Mouse (Mus musculus): ENCODE data around the gene Mettl21a. TPM values are rescaled to one million over a fixed set of nuclear protein-coding genes. Genes with fewer than 3 reads are reported as not detected.

Gene Mettl21a
- polyA plus RNA-seq, 1 experiment from 2014 or later = 7.4 TPM

- H3K27ac ChIP-seq (ENCODE audit: low read depth) = no peak overlapping the region
- no peak for TF ChIP-seq CTCF (IDR thresholded peaks at IDR 0.05; ENCODE audit: low read depth)
- TF ChIP-seq EP300 (IDR thresholded peaks at IDR 0.05; ENCODE audit: low read depth) = no peak
- peak overlapping the region; percentile 85 for H3K4me2 ChIP-seq (ENCODE audit: low read depth, low read length)
- H3K4me1 ChIP-seq (ENCODE audit: insufficient read depth) = peaks cover 10% of the 10 kb centered on the region; the same call in 1 of the 2 replicates
- no peaks in the 10 kb centered on the region; the same call in 1 of the 2 replicates for H3K36me3 ChIP-seq (replicated peaks; ENCODE audit: insufficient read depth, low read length)
- peak overlapping the region; percentile 88; the same call in 1 of the 2 replicates for H3K9ac ChIP-seq (replicated peaks)
- H3K4me3 ChIP-seq (ENCODE audit: low read depth, low read length) = peak overlapping the region; percentile 89
- H3K27me3 ChIP-seq (ENCODE audit: insufficient read depth, low read length) = no peaks in the 10 kb centered on the region
- no peaks in the 10 kb centered on the region for H3K9me3 ChIP-seq (ENCODE audit: low read length)
- no peak for DNase-seq
- no peak for ATAC-seq
- WGBS (ENCODE audit: insufficient replicate concordance) = 75% methylated on average over 6 of the region's 6 CpGs
Measured at GRCm38 (mm10) chr1:64616076-64616475, 966 bp downstream of the Mettl21a start.

GRCm38 (mm10) chr1:64615531-64615991, 1.5 kb downstream of the Mettl21a start:
- Histone ChIP-seq H3K4me3 (ENCODE audit: low read depth, low read length) (no peak overlapping the region), H3K27ac (ENCODE audit: low read depth) (no peak overlapping the region), H3K9me3 (ENCODE audit: low read length) (no peaks in the 10 kb centered on the region), H3K4me2 (ENCODE audit: low read depth, low read length) (no peak overlapping the region), H3K36me3 (replicated peaks; ENCODE audit: insufficient read depth, low read length) (peaks cover 2% of the 10 kb centered on the region), H3K9ac (replicated peaks) (no peak overlapping the region), H3K27me3 (ENCODE audit: insufficient read depth, low read length) (no peaks in the 10 kb centered on the region), H3K4me1 (ENCODE audit: insufficient read depth) (peaks cover 10% of the 10 kb centered on the region; the same call in 1 of the 2 replicates)
- DNase-seq (no peak), ATAC-seq (no peak)
- TF ChIP-seq EP300 (IDR thresholded peaks at IDR 0.05; ENCODE audit: low read depth) (no peak), CTCF (IDR thresholded peaks at IDR 0.05; ENCODE audit: low read depth) (no peak)
- 88% methylated on average over 11 of the region's 11 CpGs for WGBS (ENCODE audit: insufficient replicate concordance)

DNA sequence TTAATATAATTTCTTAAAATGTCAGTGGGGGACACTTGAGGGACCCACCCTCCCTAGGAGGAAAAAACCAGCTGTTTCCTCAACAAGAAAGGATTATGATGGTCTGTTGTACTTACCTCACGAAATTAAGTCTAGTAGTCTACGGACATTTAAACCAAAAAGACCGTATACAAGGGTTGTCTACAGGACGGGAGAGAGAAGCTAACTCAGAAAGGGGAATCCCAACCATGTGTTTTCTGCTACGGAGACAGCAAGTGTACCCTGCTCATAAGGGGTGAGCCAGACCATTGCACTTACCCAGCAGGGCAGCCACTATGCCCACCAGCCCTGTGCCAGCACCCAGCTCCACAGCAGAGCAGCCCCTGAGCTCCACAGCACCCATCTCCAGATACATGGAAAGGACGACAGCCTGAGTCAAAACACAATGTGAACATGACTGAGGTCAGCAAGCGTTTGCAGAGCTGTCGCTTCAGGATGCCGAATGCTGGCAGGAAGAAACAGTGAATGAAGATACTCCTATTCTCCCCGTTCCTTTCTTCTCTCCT, 2.2 kb downstream of the Mettl21a start:
- H3K4me2 ChIP-seq (ENCODE audit: low read depth, low read length) = no peak overlapping the region
- 83% methylated on average over 10 of the region's 10 CpGs for WGBS (ENCODE audit: insufficient replicate concordance)
- TF ChIP-seq CTCF (IDR thresholded peaks at IDR 0.05; ENCODE audit: low read depth) (no peak), EP300 (IDR thresholded peaks at IDR 0.05; ENCODE audit: low read depth) (no peak)
- H3K27me3 ChIP-seq (ENCODE audit: insufficient read depth, low read length) = no peaks in the 10 kb centered on the region
- ATAC-seq = no peak
- H3K36me3 ChIP-seq (replicated peaks; ENCODE audit: insufficient read depth, low read length) = peaks cover 9% of the 10 kb centered on the region
- H3K27ac ChIP-seq (ENCODE audit: low read depth) = no peak overlapping the region
- no peak overlapping the region for H3K9ac ChIP-seq (replicated peaks)
- DNase-seq = no peak
- H3K9me3 ChIP-seq (ENCODE audit: low read length) = no peaks in the 10 kb centered on the region
- H3K4me3 ChIP-seq (ENCODE audit: low read depth, low read length) = no peak overlapping the region
- H3K4me1 ChIP-seq (ENCODE audit: insufficient read depth) = peaks cover 10% of the 10 kb centered on the region; the same call in 1 of the 2 replicates

GRCm38 (mm10) chr1:64614311-64614710, 2.7 kb downstream of the Mettl21a start:
- Histone ChIP-seq H3K9ac (replicated peaks) (no peak overlapping the region), H3K4me3 (ENCODE audit: low read depth, low read length) (no peak overlapping the region), H3K9me3 (ENCODE audit: low read length) (no peaks in the 10 kb centered on the region), H3K4me1 (ENCODE audit: insufficient read depth) (peaks cover 10% of the 10 kb centered on the region; the same call in 1 of the 2 replicates), H3K36me3 (replicated peaks; ENCODE audit: insufficient read depth, low read length) (peaks cover 10% of the 10 kb centered on the region), H3K27ac (ENCODE audit: low read depth) (no peak overlapping the region), H3K4me2 (ENCODE audit: low read depth, low read length) (no peak overlapping the region), H3K27me3 (ENCODE audit: insufficient read depth, low read length) (no peaks in the 10 kb centered on the region)
- ATAC-seq (no peak), DNase-seq (no peak)
- TF ChIP-seq EP300 (IDR thresholded peaks at IDR 0.05; ENCODE audit: low read depth) (no peak), CTCF (IDR thresholded peaks at IDR 0.05; ENCODE audit: low read depth) (no peak)
- WGBS (ENCODE audit: insufficient replicate concordance) = 87% methylated on average over 9 of the region's 9 CpGs

GRCm38 (mm10) chr1:64609976-64610375, 7.1 kb downstream of the Mettl21a start:
- Histone ChIP-seq H3K36me3 (replicated peaks; ENCODE audit: insufficient read depth, low read length) (peaks cover 17% of the 10 kb centered on the region), H3K4me2 (ENCODE audit: low read depth, low read length) (no peak overlapping the region), H3K9me3 (ENCODE audit: low read length) (no peaks in the 10 kb centered on the region), H3K4me1 (ENCODE audit: insufficient read depth) (no peaks in the 10 kb centered on the region), H3K27ac (ENCODE audit: low read depth) (no peak overlapping the region), H3K9ac (replicated peaks) (no peak overlapping the region), H3K27me3 (ENCODE audit: insufficient read depth, low read length) (no peaks in the 10 kb centered on the region), H3K4me3 (ENCODE audit: low read depth, low read length) (no peak overlapping the region)
- WGBS (ENCODE audit: insufficient replicate concordance) = 80% methylated on average over 9 of the region's 9 CpGs
- TF ChIP-seq EP300 (IDR thresholded peaks at IDR 0.05; ENCODE audit: low read depth) = no peak
- no peak for TF ChIP-seq CTCF (IDR thresholded peaks at IDR 0.05; ENCODE audit: low read depth)
- ATAC-seq (no peak), DNase-seq (no peak)

DNA sequence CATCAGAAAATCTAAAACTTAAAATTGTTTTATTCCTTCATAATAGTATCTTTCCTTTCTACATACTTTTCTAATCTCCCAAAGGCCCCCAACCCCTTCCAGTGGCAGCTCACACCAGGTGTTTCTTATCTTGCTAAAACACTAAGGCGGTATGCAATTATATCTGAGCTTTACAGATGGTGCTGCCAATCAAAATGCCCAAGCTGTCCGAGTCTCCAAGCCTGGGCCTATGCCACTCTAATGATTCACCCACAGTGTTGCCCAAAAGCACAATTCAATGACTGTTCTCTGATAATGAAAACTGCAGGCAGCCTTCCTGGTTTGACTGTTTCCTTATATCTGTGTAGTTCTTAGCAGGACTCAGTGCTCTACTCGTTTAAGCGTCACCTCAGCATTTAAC, 7.9 kb downstream of the Mettl21a start:
- Histone ChIP-seq H3K27me3 (ENCODE audit: insufficient read depth, low read length) (no peaks in the 10 kb centered on the region), H3K9ac (replicated peaks) (no peak overlapping the region), H3K9me3 (ENCODE audit: low read length) (no peaks in the 10 kb centered on the region), H3K36me3 (replicated peaks; ENCODE audit: insufficient read depth, low read length) (peaks cover 20% of the 10 kb centered on the region), H3K4me1 (ENCODE audit: insufficient read depth) (no peaks in the 10 kb centered on the region), H3K4me2 (ENCODE audit: low read depth, low read length) (no peak overlapping the region), H3K27ac (ENCODE audit: low read depth) (no peak overlapping the region), H3K4me3 (ENCODE audit: low read depth, low read length) (no peak overlapping the region)
- no peak for TF ChIP-seq CTCF (IDR thresholded peaks at IDR 0.05; ENCODE audit: low read depth)
- peak; percentile 86 for TF ChIP-seq EP300 (IDR thresholded peaks at IDR 0.05; ENCODE audit: low read depth)
- ATAC-seq (peak; percentile 84), DNase-seq (no peak)
- 51% methylated on average over 4 of the region's 4 CpGs for WGBS (ENCODE audit: insufficient replicate concordance)
